Mouse (Mus musculus): ENCODE results near the gene Cldn6.

Gene Cldn6

GRCm38 (mm10) chr17:23679127-23679835, at the start of gene Cldn6:
Gene Cldn6, plus strand, starts transcription at chr17:23679249.
- no peak for DNase-seq

DNA sequence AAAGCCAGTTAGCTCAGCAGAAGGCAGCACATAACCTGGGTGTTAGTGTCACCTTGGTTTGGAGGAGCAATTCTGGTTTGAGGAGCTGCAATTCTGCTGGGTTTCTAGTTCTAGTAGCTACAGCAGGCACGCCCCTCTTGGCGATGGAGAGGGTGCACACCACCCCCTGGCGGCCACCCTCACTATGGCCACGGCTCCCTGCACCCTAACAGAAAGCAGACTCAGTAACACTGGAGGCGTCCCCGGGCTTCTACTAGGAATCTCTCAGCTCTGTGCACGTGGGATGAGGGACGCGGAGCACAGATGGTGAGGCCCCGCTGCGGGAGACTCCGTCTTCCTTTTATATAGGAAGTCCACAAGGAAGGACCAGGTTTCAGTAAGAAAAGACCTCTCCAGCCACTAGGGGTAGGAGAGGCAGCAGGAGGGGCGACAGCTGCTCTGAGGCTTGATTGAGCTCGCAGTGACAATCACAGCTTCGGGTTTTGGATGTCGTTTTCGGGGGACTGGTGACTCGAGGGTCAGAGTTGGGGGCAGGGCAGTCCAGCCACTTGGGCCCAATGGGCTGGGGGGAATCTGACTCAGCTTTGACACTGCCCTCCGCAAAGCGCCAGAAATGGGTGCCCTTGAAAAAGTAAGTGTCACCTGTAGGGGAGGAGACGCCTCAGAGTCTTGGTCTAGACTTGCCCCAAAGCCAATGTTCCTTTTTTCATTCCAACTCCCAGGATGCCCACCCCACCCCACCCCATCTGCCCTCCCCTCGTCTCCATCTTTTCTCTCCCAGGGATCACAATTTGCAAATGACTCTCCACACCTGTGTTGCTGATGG, 48.6 kb upstream of the Cldn6 start:
- peak; percentile 86 for DNase-seq

- no peak for DNase-seq
Observed at GRCm38 (mm10) chr17:23631241-23631640, 47.8 kb upstream of the Cldn6 start.

DNA sequence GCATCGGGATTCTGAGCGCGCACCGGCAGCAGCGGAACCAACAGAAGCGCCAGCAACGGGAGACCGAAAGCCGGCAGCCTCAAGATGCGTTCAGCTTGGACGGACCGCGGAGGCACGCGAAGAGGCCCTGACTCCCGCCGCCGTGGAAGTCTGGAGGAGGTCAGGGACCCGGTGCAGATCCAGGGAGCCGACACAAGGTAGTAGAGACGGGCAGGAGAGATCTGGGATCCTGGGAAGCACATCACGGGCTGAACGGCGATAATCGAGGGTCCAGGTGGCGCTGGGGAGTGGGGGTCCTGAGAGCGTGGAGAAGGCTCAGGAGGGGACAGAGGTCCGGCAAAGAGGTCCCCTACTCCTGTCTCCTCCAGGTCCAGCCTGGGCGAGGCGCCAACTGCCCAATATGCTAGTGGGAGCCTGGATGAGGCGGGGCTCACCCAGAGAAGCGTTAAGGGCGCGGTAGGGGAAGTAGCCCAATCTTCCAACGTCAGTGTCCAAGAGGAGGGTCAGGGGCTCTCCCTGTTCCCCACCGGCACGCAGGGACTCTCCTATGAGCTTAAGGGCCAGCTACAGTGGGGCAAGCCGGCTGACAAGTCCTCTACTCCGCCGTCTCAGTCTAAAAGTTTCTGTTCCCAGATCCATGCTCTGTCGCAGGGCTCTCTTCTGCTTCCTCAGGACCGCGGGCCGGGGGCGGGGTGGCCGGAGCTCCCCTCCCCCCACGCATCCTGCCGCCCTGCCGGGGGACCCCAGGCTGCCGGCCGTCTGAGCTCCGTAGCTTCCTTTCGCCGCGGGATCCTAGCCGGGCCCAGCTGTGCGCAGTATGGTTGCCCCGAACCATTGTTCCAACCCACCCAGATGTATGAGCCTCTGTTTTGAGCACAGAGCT, 34.2 kb upstream of the Cldn6 start, which contains the start of gene Mmp25:
TSS of gene Mmp25 (minus strand) at position 665 of the 883 bp plus-strand sequence.
- DNase-seq = no peak

DNA sequence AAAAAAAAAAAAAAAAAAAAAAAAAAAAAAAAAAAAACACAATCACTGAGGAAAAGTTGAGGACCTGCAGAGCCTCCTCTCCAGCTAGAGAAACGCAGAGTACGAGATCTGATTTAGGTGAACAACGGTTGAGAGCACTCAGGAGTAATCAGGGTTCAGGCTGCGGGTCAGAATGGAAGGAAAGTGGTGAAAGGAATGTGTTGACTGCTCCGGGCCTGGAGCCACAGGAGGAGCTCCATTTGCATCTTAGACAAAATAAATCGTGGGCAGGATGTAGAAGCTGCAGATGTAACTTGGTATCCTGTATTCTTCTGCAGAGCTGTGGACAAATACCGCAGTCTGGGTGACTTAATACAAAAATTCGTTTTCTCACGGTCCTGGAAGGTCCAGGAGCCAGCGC, 33.2 kb upstream of the Cldn6 start:
- no peak for DNase-seq

- DNase-seq = no peak
Observed at GRCm38 (mm10) chr17:23651363-23651762, 27.7 kb upstream of the Cldn6 start.

GRCm38 (mm10) chr17:23653324-23653723, 25.7 kb upstream of the Cldn6 start:
- DNase-seq = no peak

DNA sequence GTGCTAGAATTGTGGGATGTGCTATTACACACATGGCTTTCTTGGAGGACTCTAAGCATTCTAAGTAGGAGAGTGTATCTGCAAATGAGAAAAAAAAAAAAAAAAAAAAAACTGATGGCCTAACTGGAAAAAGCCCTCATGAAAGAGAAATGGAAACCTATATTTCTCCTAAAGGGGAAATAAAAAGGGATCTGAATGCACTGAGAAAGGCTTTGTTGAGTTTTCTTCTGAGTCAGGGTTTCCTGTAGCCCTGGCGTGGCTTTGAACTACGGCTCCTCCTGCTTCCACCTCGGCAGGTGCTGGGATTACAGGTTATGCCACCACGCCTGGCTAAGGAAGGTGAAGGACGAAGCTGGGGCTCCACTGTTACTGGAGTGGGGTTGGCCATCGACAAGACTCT, 25.0 kb upstream of the Cldn6 start:
- DNase-seq = no peak

DNA sequence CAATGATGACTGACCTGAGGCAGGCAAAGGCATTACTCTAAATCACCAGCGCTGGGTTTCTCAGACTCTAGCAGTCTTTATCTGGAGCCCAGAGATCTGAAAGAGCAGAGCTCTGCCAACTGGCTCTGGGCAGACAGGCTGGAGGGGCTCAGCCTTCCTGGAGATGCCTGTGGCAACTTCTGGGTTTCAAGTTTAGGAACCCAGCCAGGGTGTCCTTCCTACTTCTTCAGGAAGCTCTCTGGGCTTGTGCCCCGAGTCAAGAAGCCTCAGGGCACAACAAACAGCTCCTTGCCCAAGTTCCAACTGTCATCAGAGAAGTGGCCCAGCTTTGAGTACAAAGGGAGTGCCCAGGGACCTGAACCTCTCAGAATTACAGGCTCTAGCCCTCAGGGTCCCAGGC, 24.6 kb upstream of the Cldn6 start:
- no peak for DNase-seq

DNA sequence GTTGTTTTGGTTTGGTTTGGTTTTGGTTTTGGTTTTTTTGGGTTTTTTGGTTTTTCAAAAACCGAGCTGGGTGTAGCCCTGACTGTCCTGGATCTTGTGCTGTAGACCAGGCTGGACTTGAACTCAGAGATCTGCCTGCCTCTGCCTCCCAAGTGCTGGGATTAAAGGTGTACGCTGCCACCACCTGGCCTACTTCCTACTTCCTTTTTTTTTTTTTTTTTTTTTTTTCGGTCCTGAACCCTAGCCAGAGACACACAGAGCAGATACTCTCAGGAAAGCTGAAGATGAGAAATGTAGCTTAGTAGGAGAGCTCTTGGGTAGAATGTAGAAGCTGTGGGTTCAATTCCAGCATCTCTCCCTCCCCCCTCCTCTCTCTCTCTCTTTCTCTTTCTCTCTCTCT, 20.6 kb upstream of the Cldn6 start:
- no peak for DNase-seq

GRCm38 (mm10) chr17:23660117-23660875, 18.8 kb upstream of the Cldn6 start, which contains the start of gene Bicdl2:
Gene Bicdl2, plus strand, starts transcription at chr17:23660506.
- DNase-seq = peak; percentile 54

GRCm38 (mm10) chr17:23660876-23661200, 18.2 kb upstream of the Cldn6 start:
- no peak for DNase-seq

DNA sequence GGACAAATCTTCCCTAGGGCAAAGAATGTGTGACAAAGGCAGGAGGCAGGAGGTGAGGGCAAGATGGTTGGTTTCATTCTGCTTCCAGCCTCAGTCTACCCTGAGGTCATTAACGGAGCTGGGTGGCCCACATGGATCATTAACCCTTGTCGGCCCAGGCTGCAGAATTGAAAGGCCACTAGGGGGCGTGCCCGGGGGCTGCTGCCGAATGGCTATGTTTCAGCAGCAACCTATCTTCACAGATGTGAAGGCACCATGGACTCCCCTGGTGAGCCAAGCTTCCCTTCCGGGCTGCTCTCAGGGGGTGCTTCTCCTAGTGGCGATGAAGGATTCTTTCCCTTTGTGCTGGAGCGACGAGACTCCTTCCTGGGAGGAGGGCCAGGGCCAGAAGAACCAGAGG, 17.5 kb upstream of the Cldn6 start:
- peak; percentile 53 for DNase-seq

- peak; percentile 48 for DNase-seq
Observed at GRCm38 (mm10) chr17:23664556-23665021, 14.5 kb upstream of the Cldn6 start.

GRCm38 (mm10) chr17:23665511-23665910, 13.5 kb upstream of the Cldn6 start:
- DNase-seq = no peak

GRCm38 (mm10) chr17:23670516-23671074, 8.5 kb upstream of the Cldn6 start:
- no peak for DNase-seq

- no peak for DNase-seq
Observed at GRCm38 (mm10) chr17:23671519-23671918, 7.5 kb upstream of the Cldn6 start.

DNA sequence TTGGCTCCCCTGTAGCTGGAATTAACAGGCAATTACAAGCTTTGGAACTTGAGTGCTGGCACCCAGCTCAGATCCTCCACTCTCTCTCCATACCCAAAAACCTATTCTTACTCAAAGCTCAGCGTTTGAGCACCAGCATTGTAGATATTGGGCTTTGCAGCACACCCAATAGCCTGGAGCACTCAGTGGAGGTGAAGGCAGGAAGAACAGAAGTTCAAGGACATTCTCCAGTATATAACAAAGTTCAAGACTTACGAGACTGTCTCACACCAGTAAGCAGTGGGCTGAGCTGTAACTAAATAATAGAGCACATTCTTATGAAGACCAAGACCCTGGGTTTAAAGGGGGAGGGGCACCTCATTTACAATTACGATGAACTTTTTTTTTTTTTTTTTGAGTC, 6.3 kb upstream of the Cldn6 start:
- DNase-seq = no peak

- peak; percentile 95 for DNase-seq
Observed at GRCm38 (mm10) chr17:23673424-23674073, 5.5 kb upstream of the Cldn6 start, which contains the start of the genes Hcfc1r1 and Thoc6. Gene Hcfc1r1, plus strand, starts transcription at chr17:23673596. Gene Thoc6, minus strand, starts transcription at chr17:23673882.

GRCm38 (mm10) chr17:23674271-23674952, 4.6 kb upstream of the Cldn6 start:
- DNase-seq = no peak

DNA sequence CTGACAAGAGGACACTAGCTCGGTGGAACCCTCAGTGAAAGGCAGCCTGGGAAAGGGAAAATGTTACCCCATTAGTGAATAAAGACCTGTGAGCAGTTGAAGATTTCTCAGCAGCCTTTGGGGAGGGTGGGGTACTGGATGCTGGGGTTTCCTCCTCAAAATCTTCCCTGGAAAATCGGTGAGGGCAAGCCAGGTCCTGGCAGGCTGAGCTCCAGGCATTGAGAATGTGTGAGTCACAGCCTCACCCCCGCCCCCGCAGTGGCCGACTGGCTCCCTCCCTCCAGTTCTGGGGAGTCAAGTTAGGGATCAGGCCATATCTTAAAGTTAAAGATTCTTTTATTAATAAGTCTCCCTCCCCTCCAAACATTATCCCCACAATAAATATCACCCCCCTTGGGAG, 3.9 kb upstream of the Cldn6 start:
- DNase-seq = no peak
